Mouse (Mus musculus) forebrain, embryonic 16.5 days (tissue): ENCODE results near the gene Supt6. TPM values are rescaled to one million over a fixed set of nuclear protein-coding genes. Genes with fewer than 3 reads are reported as not detected.
A peak's percentile ranks its signal among the peaks of the same experiment; 100 is the strongest.

Experiments used
- ATAC-seq: fragments of 200-750 bp; cut with Nextera tagmentation; 2 replicates; pipeline ENCODE4 v1.8.0; 2017; ENCODE audit warnings: mild to moderate bottlenecking, moderate library complexity
- H3K27ac ChIP-seq: fragments of 300-500 bp; sonication (generic); 2 replicates; pipeline ENCODE4 v1.5.1; 2014; ENCODE audit warnings: low read length, control low read depth
- H3K27me3 ChIP-seq: fragments of 300-500 bp; sonication (generic); replicated peaks from 2 replicates; pipeline ENCODE4 v1.6.1; 2014; ENCODE audit warnings: low read length; ENCODE audit not compliant: control insufficient read depth, insufficient read depth
- H3K36me3 ChIP-seq: fragments of 300-500 bp; sonication (generic); 2 replicates; pipeline ENCODE4 v1.6.1; 2014; ENCODE audit not compliant: control insufficient read depth, insufficient read depth
- H3K4me1 ChIP-seq: fragments of 300-500 bp; sonication (generic); replicated peaks from 2 replicates; pipeline ENCODE4 v1.6.1; 2014; ENCODE audit warnings: low read length; ENCODE audit not compliant: control insufficient read depth, insufficient read depth
- H3K4me2 ChIP-seq: fragments of 300-500 bp; sonication (generic); 2 replicates; pipeline ENCODE4 v1.6.1; 2014; ENCODE audit warnings: mild to moderate bottlenecking, low read length, control low read depth
- H3K4me3 ChIP-seq: fragments of 300-500 bp; sonication (generic); replicated peaks from 2 replicates; pipeline ENCODE4 v1.5.1; 2014; ENCODE audit warnings: mild to moderate bottlenecking, low read length, control low read depth
- H3K9ac ChIP-seq: fragments of 300-500 bp; sonication (generic); replicated peaks from 2 replicates; pipeline ENCODE4 v1.6.1; 2014; ENCODE audit warnings: low read depth, low read length, control low read depth
- H3K9me3 ChIP-seq: fragments of 300-500 bp; sonication (generic); 2 replicates; pipeline ENCODE4 v1.6.1; 2016; ENCODE audit warnings: low read length; ENCODE audit not compliant: control insufficient read depth
- WGBS: fragments of 180-500 bp; shearing (Covaris S2); extraction: QIAGEN DNeasy Blood & Tissue Kit; methylation state at CpG from one replicate; pipeline ENCODE4 v1.1.7; 2014; 5-methylcytosine and 5-hydroxymethylcytosine counted together
- polyA plus RNA-seq: library from polyadenylated mRNA; unstranded; fragments of >200 nt; fragmentation: Nextera tagmentation; extraction: Ambion mirVana; gene quantifications from 2 replicates; pipeline ENCODE4 v1.2.1, GENCODE M21; 2015

Gene Supt6
- polyA plus RNA-seq, 1 experiment from 2014 or later: 34.6 TPM

DNA sequence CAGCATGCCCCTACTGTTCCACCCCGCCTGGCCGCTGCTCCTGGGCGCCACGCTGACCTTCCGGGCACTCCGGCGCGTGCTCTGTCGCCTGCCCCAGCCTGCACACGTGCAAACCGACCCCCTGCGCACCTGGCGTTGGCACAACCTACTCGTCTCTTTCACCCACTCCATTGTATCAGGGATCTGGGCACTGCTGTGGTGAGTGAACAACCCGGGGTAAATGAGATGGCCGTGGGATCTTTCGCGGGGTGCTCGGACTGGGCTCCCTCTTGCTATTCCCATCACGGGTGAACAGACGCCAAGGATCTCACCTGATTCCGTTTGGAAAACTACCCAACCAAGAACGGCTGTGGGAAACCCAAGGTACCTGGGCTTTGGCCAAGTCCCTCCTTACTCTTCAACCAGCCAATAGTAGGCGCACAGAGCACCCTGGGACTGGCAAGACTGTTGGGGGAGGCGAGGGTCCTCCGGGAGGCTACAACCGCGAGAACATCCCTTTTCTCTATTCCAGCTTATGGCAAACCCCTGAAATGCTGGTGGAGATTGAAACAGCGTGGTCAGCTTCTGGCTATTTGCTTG lies 66.8 kb downstream of the Supt6 start:
- Histone ChIP-seq H3K36me3 (peaks cover 19% of the 10 kb centered on the region), H3K4me3 (peak overlapping the region; percentile 44), H3K4me2 (peak overlapping the region; percentile 68), H3K27me3 (no peaks in the 10 kb centered on the region), H3K9ac (peak overlapping the region; percentile 58), H3K27ac (peak overlapping the region; percentile 86), H3K4me1 (peaks cover 54% of the 10 kb centered on the region), H3K9me3 (no peaks in the 10 kb centered on the region)
- WGBS: 2% methylated on average over 29 of the region's 29 CpGs
- ATAC-seq: no peak

DNA sequence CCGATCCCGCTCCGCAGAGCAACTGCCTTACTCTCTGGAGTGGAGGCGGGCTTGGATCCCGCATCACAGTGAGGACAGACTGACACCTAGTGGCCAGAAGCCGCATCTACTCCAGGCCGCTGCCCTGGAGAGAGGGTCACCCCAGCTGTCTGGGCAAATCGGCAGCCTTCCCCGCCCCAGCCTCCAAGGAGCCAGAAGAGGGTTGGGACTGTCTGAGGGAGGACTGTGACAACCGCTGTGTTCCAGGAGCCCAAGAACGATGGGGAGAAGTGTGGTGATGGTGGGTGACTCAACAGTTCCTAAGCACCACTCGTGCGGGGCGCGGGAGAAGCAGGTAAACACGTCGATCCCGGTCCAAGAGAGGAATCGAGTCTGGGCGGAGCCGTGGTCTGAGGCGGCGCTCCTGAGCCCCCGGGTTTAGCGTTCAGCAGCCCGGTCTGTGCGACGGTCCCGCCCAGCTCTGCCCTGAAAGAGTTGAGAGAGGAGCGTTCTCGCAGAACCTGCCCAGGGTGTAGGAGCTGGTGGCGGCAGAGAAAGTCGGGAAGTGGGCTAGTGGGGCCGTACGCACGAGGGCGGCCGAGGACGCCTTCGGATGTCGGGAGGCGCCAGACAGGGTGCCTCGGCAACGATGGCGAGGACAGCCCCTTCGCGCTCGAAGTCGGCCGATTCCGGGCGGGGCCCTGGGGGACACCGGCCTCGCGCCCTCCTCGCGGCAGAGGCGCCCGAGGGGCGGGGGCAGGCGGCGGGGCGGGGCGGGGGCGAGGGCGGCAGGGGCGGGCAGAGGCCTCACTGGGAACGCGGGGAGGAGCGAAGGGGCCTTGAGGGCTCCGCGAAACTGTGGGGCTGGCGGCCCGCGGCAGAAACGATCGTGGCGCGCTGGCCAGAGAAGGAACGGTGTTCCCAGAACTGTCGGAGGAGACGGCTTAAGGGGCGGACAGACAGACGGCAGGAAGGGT lies 67.6 kb downstream of the Supt6 start:
- H3K4me1 ChIP-seq: peaks cover 51% of the 10 kb centered on the region
- ATAC-seq: peak; percentile 92
- H3K9me3 ChIP-seq: no peaks in the 10 kb centered on the region

GRCm38 (mm10) chr11:78177437-78177836 lies 68.3 kb downstream of the Supt6 start:
- H3K4me1 ChIP-seq: peaks cover 50% of the 10 kb centered on the region
- whole genome bisulfite sequencing: 3% methylated on average over 10 of the region's 10 CpGs
- ATAC-seq: no peak

More for the DNA sequence above, 67.6 kb downstream of the Supt6 start:
- no peaks in the 10 kb centered on the region for H3K27me3 ChIP-seq
- under 1% methylated on average over 56 of the region's 84 CpGs for WGBS
- H3K36me3 ChIP-seq: peaks cover 19% of the 10 kb centered on the region
- peak overlapping the region; percentile 68 for H3K4me2 ChIP-seq
- peak overlapping the region; percentile 58 for H3K9ac ChIP-seq
- H3K27ac ChIP-seq: peak overlapping the region; percentile 86
- H3K4me3 ChIP-seq: peak overlapping the region; percentile 44

DNA sequence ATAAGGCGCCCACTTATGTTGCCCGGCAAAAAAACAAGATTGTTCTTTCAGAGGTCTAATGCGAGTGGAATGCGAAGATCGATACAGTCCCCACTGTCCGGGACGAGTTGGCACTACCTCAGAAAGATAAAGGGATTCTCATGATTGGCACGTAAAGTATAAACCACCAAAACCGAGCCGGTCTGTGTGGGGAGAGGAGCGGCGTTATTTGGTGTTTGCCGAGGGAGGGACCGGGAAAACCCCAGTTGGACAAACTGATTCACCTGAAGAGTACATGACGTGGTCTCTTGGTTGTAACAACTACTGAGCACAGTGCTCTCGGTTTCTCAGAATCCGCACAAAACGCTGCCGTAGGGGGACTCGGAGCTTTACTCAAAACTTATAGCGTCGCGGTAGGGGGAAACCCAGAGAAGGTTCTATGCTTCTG lies 68.9 kb downstream of the Supt6 start:
- Histone ChIP-seq H3K36me3 (peaks cover 19% of the 10 kb centered on the region), H3K9me3 (no peaks in the 10 kb centered on the region), H3K27ac (no peak overlapping the region), H3K9ac (peak overlapping the region; percentile 54), H3K4me1 (peaks cover 45% of the 10 kb centered on the region), H3K4me3 (peak overlapping the region; percentile 66), H3K27me3 (no peaks in the 10 kb centered on the region), H3K4me2 (peak overlapping the region; percentile 68)
- ATAC-seq: 0 out of 2 replicates have a peak, but pooled peaks have one; percentile 3
- WGBS: under 1% methylated on average over 23 of the region's 23 CpGs

More at GRCm38 (mm10) chr11:78177437-78177836, 68.3 kb downstream of the Supt6 start:
- peak overlapping the region; percentile 66 for H3K4me3 ChIP-seq
- peak overlapping the region; percentile 68 for H3K4me2 ChIP-seq
- H3K27me3 ChIP-seq: no peaks in the 10 kb centered on the region
- H3K9ac ChIP-seq: no peak overlapping the region
- peaks cover 19% of the 10 kb centered on the region for H3K36me3 ChIP-seq
- H3K9me3 ChIP-seq: no peaks in the 10 kb centered on the region
- H3K27ac ChIP-seq: no peak overlapping the region

DNA sequence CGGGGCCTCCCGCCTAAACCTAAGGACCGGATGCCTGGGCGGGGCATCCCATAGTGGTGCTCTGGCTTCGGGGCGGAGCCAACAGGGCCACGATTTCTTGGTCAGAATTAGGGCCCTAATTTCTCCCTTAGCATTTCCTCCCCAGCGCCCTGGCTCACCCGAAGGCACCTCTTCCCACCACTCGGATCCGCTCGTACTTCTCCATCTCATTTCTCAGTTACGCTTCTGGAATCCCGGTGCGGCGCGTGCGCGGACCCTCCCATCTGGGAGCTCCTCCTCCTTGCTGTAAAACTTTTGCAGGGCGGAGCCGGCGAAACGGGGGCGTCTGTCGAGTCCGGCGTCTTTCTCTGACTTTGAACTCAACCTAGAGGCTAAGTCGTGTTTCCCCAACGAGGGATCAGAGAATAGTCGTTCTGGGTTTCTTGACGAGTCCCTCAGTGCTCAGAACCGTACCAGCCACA lies 69.4 kb downstream of the Supt6 start, which contains the start of the genes Nek8 and Tlcd1:
Nek8 (minus strand) TSS at position 274 of the 461 bp plus-strand sequence.
Tlcd1 (plus strand) TSS at position 310 of the 461 bp plus-strand sequence.
- Histone ChIP-seq H3K4me1 (peaks cover 42% of the 10 kb centered on the region), H3K27ac (peak within 1 kb of the TSS; percentile 55; the same call in 1 of the 2 replicates), H3K4me3 (peak within 1 kb of the TSS; percentile 66), H3K36me3 (peaks cover 19% of the 10 kb centered on the region), H3K9me3 (no peaks in the 10 kb centered on the region), H3K27me3 (no peaks in the 10 kb centered on the region), H3K9ac (peak within 1 kb of the TSS; percentile 54), H3K4me2 (peak within 1 kb of the TSS; percentile 68)
- ATAC-seq: peak; percentile 58
- 1% methylated on average over 32 of the region's 32 CpGs for WGBS

GRCm38 (mm10) chr11:78175771-78176401 lies 69.9 kb downstream of the Supt6 start:
- Histone ChIP-seq H3K36me3 (peaks cover 14% of the 10 kb centered on the region), H3K4me3 (peak overlapping the region; percentile 66), H3K4me2 (peak overlapping the region; percentile 68), H3K9ac (peak overlapping the region; percentile 54; the same call in 1 of the 2 replicates), H3K27ac (no peak overlapping the region), H3K4me1 (peaks cover 42% of the 10 kb centered on the region), H3K9me3 (no peaks in the 10 kb centered on the region), H3K27me3 (no peaks in the 10 kb centered on the region)
- ATAC-seq: no peak
- WGBS: 3% methylated on average over 9 of the region's 10 CpGs

DNA sequence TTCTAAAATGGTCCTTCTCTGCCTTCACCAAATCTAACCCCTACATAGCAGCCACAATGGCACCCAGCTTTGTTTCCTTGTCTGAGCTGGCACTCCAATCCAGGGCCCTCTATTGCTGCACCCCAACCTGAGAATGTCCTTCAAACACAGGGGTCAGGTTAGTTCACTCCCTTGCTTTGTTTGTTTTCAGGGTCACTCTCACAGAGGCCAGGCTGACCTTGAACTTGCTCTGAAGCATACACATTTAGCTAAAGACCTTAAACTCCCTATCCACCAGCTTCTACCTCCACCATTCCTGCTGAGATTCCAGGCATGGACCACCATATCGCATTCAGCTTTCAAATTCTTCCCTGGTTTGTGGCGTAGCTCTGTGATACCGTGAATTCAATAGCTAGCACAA lies 71.3 kb downstream of the Supt6 start:
- ATAC-seq: no peak
- WGBS: 88% methylated on average over 3 of the region's 3 CpGs
- Histone ChIP-seq H3K9me3 (no peaks in the 10 kb centered on the region), H3K27ac (no peak overlapping the region), H3K4me3 (no peak overlapping the region), H3K27me3 (no peaks in the 10 kb centered on the region), H3K4me1 (peaks cover 32% of the 10 kb centered on the region), H3K9ac (no peak overlapping the region), H3K4me2 (no peak overlapping the region), H3K36me3 (peaks cover under 1% of the 10 kb centered on the region; the same call in 1 of the 2 replicates)

DNA sequence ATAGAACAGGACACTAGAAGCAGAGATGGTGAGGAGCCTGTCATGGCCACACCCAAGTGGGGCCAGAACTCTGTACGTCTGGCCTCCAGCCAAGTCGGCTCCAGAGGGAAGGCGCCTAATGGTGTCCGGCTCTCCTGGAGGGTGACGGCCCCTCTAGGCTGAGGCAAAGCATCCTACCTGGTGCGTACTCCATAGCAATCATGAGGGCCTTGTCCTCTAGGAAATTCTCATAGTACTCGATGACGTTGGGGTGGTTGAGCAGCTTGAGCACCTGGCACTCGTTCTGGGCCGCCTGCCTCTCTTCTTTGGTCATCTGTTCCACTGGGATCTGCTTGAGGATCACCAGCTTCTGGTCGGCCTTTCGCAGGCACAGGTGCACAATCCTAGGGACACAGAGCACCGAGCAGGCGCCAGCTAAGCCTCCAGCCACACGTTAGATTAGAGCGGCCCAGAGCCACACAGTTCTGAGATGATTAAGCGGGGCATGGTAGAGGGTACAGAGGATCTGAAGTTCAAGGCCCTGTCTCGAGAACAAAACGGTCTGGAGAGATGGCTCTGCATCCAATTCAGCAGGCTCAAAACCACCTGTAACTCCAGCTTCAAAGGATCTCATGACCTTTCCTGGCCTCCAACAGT lies 72.9 kb downstream of the Supt6 start:
- Histone ChIP-seq H3K27ac (no peak overlapping the region), H3K4me2 (no peak overlapping the region), H3K4me1 (peaks cover 15% of the 10 kb centered on the region), H3K27me3 (no peaks in the 10 kb centered on the region), H3K9ac (no peak overlapping the region), H3K4me3 (no peak overlapping the region), H3K36me3 (no peaks in the 10 kb centered on the region), H3K9me3 (no peaks in the 10 kb centered on the region)
- 87% methylated on average over 19 of the region's 19 CpGs for WGBS
- ATAC-seq: no peak
